Mouse (Mus musculus) forebrain, embryonic 16.5 days (tissue): Measurements from ENCODE around the gene Sp1. TPM values are rescaled to one million over a fixed set of nuclear protein-coding genes. Genes with fewer than 3 reads are reported as not detected.

Experiments used
- ATAC-seq: fragments of 200-750 bp; cut with Nextera tagmentation; 2 replicates; pipeline ENCODE4 v1.8.0; 2017; ENCODE audit warnings: mild to moderate bottlenecking, moderate library complexity
- H3K27ac ChIP-seq: fragments of 300-500 bp; sonication (generic); 2 replicates; pipeline ENCODE4 v1.5.1; 2014; ENCODE audit warnings: low read length, control low read depth
- H3K27me3 ChIP-seq: fragments of 300-500 bp; sonication (generic); replicated peaks from 2 replicates; pipeline ENCODE4 v1.6.1; 2014; ENCODE audit warnings: low read length; ENCODE audit not compliant: control insufficient read depth, insufficient read depth
- H3K36me3 ChIP-seq: fragments of 300-500 bp; sonication (generic); 2 replicates; pipeline ENCODE4 v1.6.1; 2014; ENCODE audit not compliant: control insufficient read depth, insufficient read depth
- H3K4me1 ChIP-seq: fragments of 300-500 bp; sonication (generic); replicated peaks from 2 replicates; pipeline ENCODE4 v1.6.1; 2014; ENCODE audit warnings: low read length; ENCODE audit not compliant: control insufficient read depth, insufficient read depth
- H3K4me2 ChIP-seq: fragments of 300-500 bp; sonication (generic); 2 replicates; pipeline ENCODE4 v1.6.1; 2014; ENCODE audit warnings: mild to moderate bottlenecking, low read length, control low read depth
- H3K4me3 ChIP-seq: fragments of 300-500 bp; sonication (generic); replicated peaks from 2 replicates; pipeline ENCODE4 v1.5.1; 2014; ENCODE audit warnings: mild to moderate bottlenecking, low read length, control low read depth
- H3K9ac ChIP-seq: fragments of 300-500 bp; sonication (generic); replicated peaks from 2 replicates; pipeline ENCODE4 v1.6.1; 2014; ENCODE audit warnings: low read depth, low read length, control low read depth
- H3K9me3 ChIP-seq: fragments of 300-500 bp; sonication (generic); 2 replicates; pipeline ENCODE4 v1.6.1; 2016; ENCODE audit warnings: low read length; ENCODE audit not compliant: control insufficient read depth
- WGBS: fragments of 180-500 bp; shearing (Covaris S2); extraction: QIAGEN DNeasy Blood & Tissue Kit; methylation state at CpG from one replicate; pipeline ENCODE4 v1.1.7; 2014; 5-methylcytosine and 5-hydroxymethylcytosine counted together
- polyA plus RNA-seq: library from polyadenylated mRNA; unstranded; fragments of >200 nt; fragmentation: Nextera tagmentation; extraction: Ambion mirVana; gene quantifications from 2 replicates; pipeline ENCODE4 v1.2.1, GENCODE M21; 2015

Gene Sp1
- polyA plus RNA-seq, 1 experiment from 2014 or later, result 5.0 TPM

DNA sequence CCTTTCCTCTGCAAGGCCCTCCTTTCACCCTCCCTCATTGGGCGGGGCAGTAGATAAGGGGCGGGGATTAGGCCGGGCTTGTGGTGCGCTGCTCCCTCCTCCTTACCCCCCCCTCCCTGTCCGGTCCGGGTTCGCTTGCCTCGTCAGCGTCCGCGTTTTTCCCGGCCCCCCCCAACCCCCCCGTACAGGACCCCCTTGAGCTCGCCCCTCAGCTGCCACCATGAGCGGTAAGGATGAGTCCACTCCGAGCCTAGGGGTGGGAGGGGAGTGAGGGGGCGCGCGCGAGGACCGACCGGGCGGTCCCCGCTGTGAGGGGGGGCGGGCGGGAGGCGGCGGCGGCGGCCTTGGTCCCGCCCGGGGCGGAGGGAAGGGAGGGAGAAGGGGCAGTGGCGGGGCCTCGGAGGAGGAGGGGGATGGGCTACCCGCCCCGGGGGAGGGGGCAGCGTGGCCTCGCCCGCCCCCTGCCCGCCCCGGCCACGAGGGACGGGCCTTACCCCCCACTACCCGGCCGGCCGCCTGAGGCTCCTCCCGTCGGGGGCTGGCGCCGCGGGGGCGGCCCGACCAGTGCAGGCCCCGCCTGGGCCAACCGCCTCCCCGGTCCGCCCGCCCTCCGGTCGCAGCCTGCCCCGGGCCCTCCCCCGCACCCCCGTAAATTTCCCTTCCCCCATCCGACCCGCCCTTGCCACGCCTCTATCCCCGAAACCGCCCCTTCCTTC is 411 bp downstream of the Sp1 start:
- peak overlapping the region; percentile 93 for H3K9ac ChIP-seq
- peak overlapping the region; percentile 91 for H3K27ac ChIP-seq
- under 1% methylated on average over 32 of the region's 69 CpGs for WGBS
- no peaks in the 10 kb centered on the region for H3K9me3 ChIP-seq
- H3K27me3 ChIP-seq, result no peaks in the 10 kb centered on the region
- peak overlapping the region; percentile 63 for H3K4me2 ChIP-seq
- H3K4me3 ChIP-seq, result peak overlapping the region; percentile 83
- peaks cover 36% of the 10 kb centered on the region for H3K4me1 ChIP-seq
- peaks cover 26% of the 10 kb centered on the region for H3K36me3 ChIP-seq
- ATAC-seq, result no peak

- Histone ChIP-seq H3K4me1 (peaks cover 40% of the 10 kb centered on the region), H3K36me3 (peaks cover 26% of the 10 kb centered on the region), H3K4me3 (peak overlapping the region; percentile 83), H3K4me2 (peak overlapping the region; percentile 63), H3K27ac (peak overlapping the region; percentile 91), H3K27me3 (no peaks in the 10 kb centered on the region), H3K9me3 (no peaks in the 10 kb centered on the region), H3K9ac (peak overlapping the region; percentile 93)
- ATAC-seq, result no peak
- 21% methylated on average over 3 of the region's 3 CpGs for WGBS
These were observed 1.1 kb downstream of the Sp1 start for GRCm38 (mm10) chr15:102406912-102407580.

GRCm38 (mm10) chr15:102407681-102408557 is 2.0 kb downstream of the Sp1 start:
- Histone ChIP-seq H3K4me2 (no peak overlapping the region), H3K27me3 (no peaks in the 10 kb centered on the region), H3K9ac (no peak overlapping the region), H3K27ac (no peak overlapping the region), H3K9me3 (no peaks in the 10 kb centered on the region), H3K36me3 (peaks cover 32% of the 10 kb centered on the region), H3K4me3 (no peak overlapping the region), H3K4me1 (peaks cover 40% of the 10 kb centered on the region)
- 90% methylated on average over 10 of the region's 10 CpGs for WGBS
- no peak for ATAC-seq

DNA sequence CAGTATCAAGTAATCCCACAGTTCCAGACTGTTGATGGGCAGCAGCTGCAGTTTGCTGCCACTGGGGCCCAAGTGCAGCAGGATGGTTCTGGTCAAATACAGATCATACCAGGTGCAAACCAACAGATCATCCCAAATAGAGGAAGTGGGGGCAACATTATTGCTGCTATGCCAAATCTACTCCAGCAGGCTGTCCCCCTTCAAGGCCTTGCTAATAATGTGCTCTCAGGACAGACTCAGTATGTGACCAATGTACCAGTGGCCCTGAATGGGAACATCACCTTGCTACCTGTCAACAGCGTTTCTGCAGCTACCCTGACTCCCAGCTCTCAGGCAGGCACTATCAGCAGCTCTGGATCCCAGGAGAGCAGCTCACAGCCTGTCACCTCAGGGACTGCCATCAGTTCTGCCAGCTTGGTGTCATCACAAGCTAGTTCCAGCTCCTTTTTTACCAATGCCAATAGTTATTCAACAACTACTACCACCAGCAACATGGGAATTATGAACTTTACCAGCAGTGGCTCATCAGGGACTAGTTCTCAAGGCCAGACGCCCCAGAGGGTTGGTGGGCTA is 2.7 kb downstream of the Sp1 start:
- H3K4me3 ChIP-seq, result no peak overlapping the region
- H3K4me2 ChIP-seq, result no peak overlapping the region
- H3K9ac ChIP-seq, result no peak overlapping the region
- 82% methylated on average over 2 of the region's 2 CpGs for WGBS
- H3K9me3 ChIP-seq, result no peaks in the 10 kb centered on the region
- no peaks in the 10 kb centered on the region for H3K27me3 ChIP-seq
- H3K27ac ChIP-seq, result no peak overlapping the region
- H3K4me1 ChIP-seq, result peaks cover 40% of the 10 kb centered on the region
- ATAC-seq, result no peak
- H3K36me3 ChIP-seq, result peaks cover 32% of the 10 kb centered on the region

- ATAC-seq, result no peak
- no peaks in the 10 kb centered on the region for H3K9me3 ChIP-seq
- H3K4me2 ChIP-seq, result no peak overlapping the region
- H3K9ac ChIP-seq, result no peak overlapping the region
- H3K36me3 ChIP-seq, result peaks cover 32% of the 10 kb centered on the region
- no peak overlapping the region for H3K27ac ChIP-seq
- H3K27me3 ChIP-seq, result no peaks in the 10 kb centered on the region
- whole genome bisulfite sequencing, result 95% methylated on average over 3 of the region's 3 CpGs
- H3K4me1 ChIP-seq, result peaks cover 40% of the 10 kb centered on the region
- no peak overlapping the region for H3K4me3 ChIP-seq
These were observed 3.3 kb downstream of the Sp1 start for GRCm38 (mm10) chr15:102409286-102409685.

DNA sequence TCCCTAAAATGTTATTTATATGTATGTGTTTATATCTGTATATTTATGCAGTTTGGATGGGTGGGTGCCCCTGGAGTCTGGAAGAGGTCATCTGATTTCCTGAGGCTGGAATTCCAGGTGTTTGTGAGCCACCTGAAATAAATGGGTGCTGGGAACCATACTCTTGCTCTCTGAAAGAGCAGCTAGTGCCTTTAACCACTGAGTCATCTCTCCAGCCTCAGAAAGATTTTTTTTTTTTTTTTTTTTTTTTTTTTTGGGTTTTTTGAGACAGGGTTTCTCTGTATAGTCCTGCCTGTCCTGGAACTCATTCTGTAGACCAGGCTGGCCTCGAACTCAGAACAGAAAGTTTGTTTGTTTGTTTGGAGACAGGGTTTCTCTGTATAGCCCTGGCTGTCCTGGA is 5.1 kb downstream of the Sp1 start:
- H3K36me3 ChIP-seq, result peaks cover 32% of the 10 kb centered on the region
- H3K9me3 ChIP-seq, result no peaks in the 10 kb centered on the region
- no peak overlapping the region for H3K4me2 ChIP-seq
- 96% methylated on average over 1 of the region's 1 CpGs for WGBS
- H3K27ac ChIP-seq, result no peak overlapping the region
- ATAC-seq, result no peak
- H3K9ac ChIP-seq, result no peak overlapping the region
- no peaks in the 10 kb centered on the region for H3K27me3 ChIP-seq
- no peak overlapping the region for H3K4me3 ChIP-seq
- H3K4me1 ChIP-seq, result peaks cover 40% of the 10 kb centered on the region

- Histone ChIP-seq H3K36me3 (peaks cover 26% of the 10 kb centered on the region), H3K9ac (no peak overlapping the region), H3K4me2 (no peak overlapping the region), H3K4me1 (peaks cover 24% of the 10 kb centered on the region), H3K27ac (no peak overlapping the region), H3K9me3 (no peaks in the 10 kb centered on the region), H3K4me3 (no peak overlapping the region), H3K27me3 (no peaks in the 10 kb centered on the region)
- no peak for ATAC-seq
These were observed 7.7 kb downstream of the Sp1 start for GRCm38 (mm10) chr15:102413687-102414086.

- peaks cover 5% of the 10 kb centered on the region for H3K36me3 ChIP-seq
- no peak overlapping the region for H3K9ac ChIP-seq
- WGBS, result 82% methylated on average over 2 of the region's 2 CpGs
- no peak overlapping the region for H3K4me3 ChIP-seq
- H3K27me3 ChIP-seq, result no peaks in the 10 kb centered on the region
- no peaks in the 10 kb centered on the region; the same call in 1 of the 2 replicates for H3K4me1 ChIP-seq
- H3K27ac ChIP-seq, result no peak overlapping the region
- H3K9me3 ChIP-seq, result no peaks in the 10 kb centered on the region
- no peak overlapping the region for H3K4me2 ChIP-seq
- no peak for ATAC-seq
These were observed 11.6 kb downstream of the Sp1 start for GRCm38 (mm10) chr15:102417524-102417923.

GRCm38 (mm10) chr15:102420986-102421385 is 15.0 kb downstream of the Sp1 start:
- WGBS, result 63% methylated on average over 1 of the region's 1 CpGs
- no peak for ATAC-seq

More at GRCm38 (mm10) chr15:102420986-102421385, 15.0 kb downstream of the Sp1 start:
- no peak overlapping the region for H3K9ac ChIP-seq
- H3K27me3 ChIP-seq, result no peaks in the 10 kb centered on the region
- no peaks in the 10 kb centered on the region for H3K9me3 ChIP-seq
- 0 out of 2 replicates have a peak, but pooled peaks cover 2% of the 10 kb centered on the region for H3K36me3 ChIP-seq
- no peak overlapping the region for H3K27ac ChIP-seq
- no peak overlapping the region for H3K4me2 ChIP-seq
- no peaks in the 10 kb centered on the region; the same call in 1 of the 2 replicates for H3K4me1 ChIP-seq
- H3K4me3 ChIP-seq, result no peak overlapping the region
